Mouse (Mus musculus): ENCODE data around the gene Ube2n.
"Not testable (repeated sequence)": the region's sequence is repeated elsewhere in the genome, so short reads cannot be mapped to it uniquely, and the experiment has no call there.

The Ube2n gene

GRCm38 (mm10) chr10:95525871-95526270, 10.9 kb downstream of the Ube2n start:
- DNase-seq (ENCODE audit: low read depth) = no peak

- no peak for DNase-seq (ENCODE audit: low read depth)
Measured at GRCm38 (mm10) chr10:95526495-95527122, 11.7 kb downstream of the Ube2n start.

GRCm38 (mm10) chr10:95530551-95531121, 15.7 kb downstream of the Ube2n start:
- DNase-seq (ENCODE audit: low read depth) = no peak

- no peak for DNase-seq (ENCODE audit: low read depth)
Measured at GRCm38 (mm10) chr10:95532916-95533315, 18.0 kb downstream of the Ube2n start.

- DNase-seq (ENCODE audit: low read depth) = no peak
Measured at GRCm38 (mm10) chr10:95533382-95533781, 18.4 kb downstream of the Ube2n start.

GRCm38 (mm10) chr10:95535399-95536221, 20.7 kb downstream of the Ube2n start:
- no peak for DNase-seq (ENCODE audit: low read depth)

GRCm38 (mm10) chr10:95536222-95536541, 21.2 kb downstream of the Ube2n start:
- no peak for DNase-seq (ENCODE audit: low read depth)

GRCm38 (mm10) chr10:95539260-95539659, 24.3 kb downstream of the Ube2n start:
- DNase-seq (ENCODE audit: low read depth) = no peak

- DNase-seq (ENCODE audit: low read depth) = no peak
Measured at GRCm38 (mm10) chr10:95539841-95540240, 24.9 kb downstream of the Ube2n start.

- DNase-seq (ENCODE audit: low read depth) = no peak
Measured at GRCm38 (mm10) chr10:95542916-95543315, 28.0 kb downstream of the Ube2n start.

GRCm38 (mm10) chr10:95543377-95543776, 28.4 kb downstream of the Ube2n start:
- no peak for DNase-seq (ENCODE audit: low read depth)

- DNase-seq (ENCODE audit: low read depth) = no peak
Measured at GRCm38 (mm10) chr10:95544004-95544403, 29.1 kb downstream of the Ube2n start.

- no peak for DNase-seq (ENCODE audit: low read depth)
Measured at GRCm38 (mm10) chr10:95544651-95545050, 29.7 kb downstream of the Ube2n start.

- DNase-seq (ENCODE audit: low read depth) = no peak
Measured at GRCm38 (mm10) chr10:95545051-95545450, 30.1 kb downstream of the Ube2n start.

GRCm38 (mm10) chr10:95546178-95546577, 31.2 kb downstream of the Ube2n start:
- no peak for DNase-seq (ENCODE audit: low read depth)

GRCm38 (mm10) chr10:95548154-95548826, 33.3 kb downstream of the Ube2n start:
- no peak for DNase-seq (ENCODE audit: low read depth)

- DNase-seq (ENCODE audit: low read depth) = not testable (repeated sequence)
Measured at GRCm38 (mm10) chr10:95549080-95549479, 34.1 kb downstream of the Ube2n start.

- DNase-seq (ENCODE audit: low read depth) = no peak
Measured at GRCm38 (mm10) chr10:95550506-95550905, 35.6 kb downstream of the Ube2n start.

GRCm38 (mm10) chr10:95551752-95552151, 36.8 kb downstream of the Ube2n start:
- no peak for DNase-seq (ENCODE audit: low read depth)

GRCm38 (mm10) chr10:95552326-95552725, 37.4 kb downstream of the Ube2n start:
- no peak for DNase-seq (ENCODE audit: low read depth)

- DNase-seq (ENCODE audit: low read depth) = no peak
Measured at GRCm38 (mm10) chr10:95555866-95556265, 40.9 kb downstream of the Ube2n start.

GRCm38 (mm10) chr10:95557337-95557828, 42.4 kb downstream of the Ube2n start:
- no peak for DNase-seq (ENCODE audit: low read depth)

- DNase-seq (ENCODE audit: low read depth) = no peak
Measured at GRCm38 (mm10) chr10:95559426-95559825, 44.5 kb downstream of the Ube2n start.

Measured in c-Kit-positive CD71-negative TER-119-negative erythroid progenitor cells, embryonic 14.5 days (primary cell).